Mouse (Mus musculus) liver, embryonic 15.5 days (tissue): ENCODE measurements around the gene Sbsn. TPM values are rescaled to one million over a fixed set of nuclear protein-coding genes. Genes with fewer than 3 reads are reported as not detected.
A peak's percentile ranks its signal among the peaks of the same experiment; 100 is the strongest.
"Not testable (repeated sequence)": the region's sequence is repeated elsewhere in the genome, so short reads cannot be mapped to it uniquely, and the experiment has no call there.

ENCODE experiments used
- ATAC-seq: fragments of 200-750 bp; cut with Nextera tagmentation; 2 replicates; pipeline ENCODE4 v1.8.0; 2017; ENCODE audit warnings: moderate number of reproducible peaks, mild to moderate bottlenecking, moderate library complexity; ENCODE audit not compliant: insufficient read depth
- H3K27ac ChIP-seq: fragments of 300-500 bp; sonication (generic); replicated peaks from 2 replicates; pipeline ENCODE4 v1.5.1; 2015; ENCODE audit warnings: mild to moderate bottlenecking, inconsistent platforms
- H3K27me3 ChIP-seq: fragments of 300-500 bp; sonication (generic); 2 replicates; pipeline ENCODE4 v1.6.1; 2015; ENCODE audit warnings: mild to moderate bottlenecking, inconsistent platforms
- H3K36me3 ChIP-seq: fragments of 300-500 bp; sonication (generic); replicated peaks from 2 replicates; pipeline ENCODE4 v1.6.1; 2015; ENCODE audit warnings: moderate library complexity, mild to moderate bottlenecking, inconsistent platforms
- H3K4me1 ChIP-seq: fragments of 300-500 bp; sonication (generic); replicated peaks from 2 replicates; pipeline ENCODE4 v1.6.1; 2015; ENCODE audit warnings: inconsistent platforms
- H3K4me2 ChIP-seq: fragments of 300-500 bp; sonication (generic); 2 replicates; pipeline ENCODE4 v1.6.1; 2015; ENCODE audit warnings: moderate library complexity, mild to moderate bottlenecking, inconsistent platforms
- H3K4me3 ChIP-seq: fragments of 300-500 bp; sonication (generic); replicated peaks from 2 replicates; pipeline ENCODE4 v1.5.1; 2015; ENCODE audit warnings: mild to moderate bottlenecking, inconsistent platforms
- H3K9ac ChIP-seq: fragments of 300-500 bp; sonication (generic); 2 replicates; pipeline ENCODE4 v1.6.1; 2015; ENCODE audit warnings: moderate library complexity, mild to moderate bottlenecking, inconsistent platforms
- H3K9me3 ChIP-seq: fragments of 300-500 bp; sonication (generic); replicated peaks from 2 replicates; pipeline ENCODE4 v1.6.1; 2016; ENCODE audit warnings: inconsistent platforms
- WGBS: fragments of 180-500 bp; shearing (Covaris S2); methylation state at CpG from one replicate; pipeline ENCODE4 v1.1.7; 2015; ENCODE audit warnings: mixed read lengths; ENCODE audit not compliant: insufficient replicate concordance; 5-methylcytosine and 5-hydroxymethylcytosine counted together
- polyA plus RNA-seq: library from polyadenylated mRNA; unstranded; fragments of >200 nt; fragmentation: Nextera tagmentation; extraction: Ambion mirVana; gene quantifications from 2 replicates; pipeline ENCODE4 v1.2.1, GENCODE M21; 2015

Sbsn gene
- polyA plus RNA-seq, 1 experiment from 2014 or later = 0.12 TPM

GRCm38 (mm10) chr7:30728739-30729395, 22.4 kb upstream of the Sbsn start:
- Histone ChIP-seq H3K4me2 (peak overlapping the region; percentile 94), H3K4me3 (peak overlapping the region; percentile 84), H3K9me3 (no peaks in the 10 kb centered on the region), H3K27ac (peak overlapping the region; percentile 91), H3K36me3 (peaks cover 19% of the 10 kb centered on the region; the same call in 1 of the 2 replicates), H3K4me1 (peaks cover 24% of the 10 kb centered on the region), H3K9ac (peak overlapping the region; percentile 77), H3K27me3 (no peaks in the 10 kb centered on the region)
- peak; percentile 29 for ATAC-seq
- 5% methylated on average over 26 of the region's 26 CpGs for WGBS

DNA sequence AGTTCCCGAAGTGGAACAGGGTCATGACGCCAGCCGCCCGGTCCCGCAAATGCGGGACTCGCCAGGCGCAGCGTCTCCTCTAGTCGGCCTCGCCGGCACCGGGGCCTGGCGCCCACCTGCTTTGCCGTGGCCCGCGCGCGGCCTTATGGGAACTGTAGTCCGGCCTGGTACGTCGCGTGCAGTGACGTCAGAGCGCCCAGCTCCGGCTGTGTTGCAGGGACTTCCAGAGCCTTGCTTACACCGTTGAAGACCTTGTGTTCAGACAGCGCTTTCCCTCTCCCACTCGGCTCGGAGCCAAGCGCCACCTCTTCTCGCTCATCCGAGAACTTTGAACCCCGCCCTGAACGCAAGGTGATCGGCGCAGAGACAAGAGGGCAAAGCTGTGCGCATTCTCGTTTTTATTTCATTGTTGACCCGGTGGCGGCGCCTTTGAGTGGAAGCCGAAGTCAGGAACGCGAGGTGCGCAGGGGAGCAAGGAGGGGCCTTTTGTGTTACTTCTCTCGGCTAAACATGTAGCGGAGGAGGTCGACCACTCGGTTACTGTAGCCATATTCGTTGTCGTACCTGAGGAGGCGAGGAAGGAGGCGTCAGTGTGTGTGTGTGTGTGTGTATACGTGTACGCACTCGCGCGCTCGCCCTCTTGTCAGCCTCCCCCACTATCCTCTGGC, 21.7 kb upstream of the Sbsn start, which contains the start of gene Tmem147:
Gene Tmem147, minus strand, starts transcription at position 145 of the 668 bp plus-strand sequence.
- H3K9ac ChIP-seq = peak within 1 kb of the TSS; percentile 77
- under 1% methylated on average over 60 of the region's 60 CpGs for WGBS

GRCm38 (mm10) chr7:30730064-30730722, 21.1 kb upstream of the Sbsn start:
- ATAC-seq, H3K9me3 ChIP-seq, H3K27me3 ChIP-seq: not testable (repeated sequence)
- Histone ChIP-seq H3K4me2 (peak overlapping the region; percentile 94), H3K4me3 (peak overlapping the region; percentile 84), H3K36me3 (peaks cover 24% of the 10 kb centered on the region; the same call in 1 of the 2 replicates), H3K4me1 (peaks cover 24% of the 10 kb centered on the region), H3K27ac (peak overlapping the region; percentile 91), H3K9ac (peak overlapping the region; percentile 77)
- 19% methylated on average over 19 of the region's 22 CpGs for WGBS

More for the DNA sequence above, 21.7 kb upstream of the Sbsn start, which contains the start of gene Tmem147:
- no peaks in the 10 kb centered on the region for H3K9me3 ChIP-seq
- peak within 1 kb of the TSS; percentile 94 for H3K4me2 ChIP-seq
- peak within 1 kb of the TSS; percentile 91 for H3K27ac ChIP-seq
- peaks cover 24% of the 10 kb centered on the region for H3K4me1 ChIP-seq
- ATAC-seq = peak; percentile 93
- no peaks in the 10 kb centered on the region for H3K27me3 ChIP-seq
- peak within 1 kb of the TSS; percentile 84 for H3K4me3 ChIP-seq
- H3K36me3 ChIP-seq = peaks cover 21% of the 10 kb centered on the region; the same call in 1 of the 2 replicates

DNA sequence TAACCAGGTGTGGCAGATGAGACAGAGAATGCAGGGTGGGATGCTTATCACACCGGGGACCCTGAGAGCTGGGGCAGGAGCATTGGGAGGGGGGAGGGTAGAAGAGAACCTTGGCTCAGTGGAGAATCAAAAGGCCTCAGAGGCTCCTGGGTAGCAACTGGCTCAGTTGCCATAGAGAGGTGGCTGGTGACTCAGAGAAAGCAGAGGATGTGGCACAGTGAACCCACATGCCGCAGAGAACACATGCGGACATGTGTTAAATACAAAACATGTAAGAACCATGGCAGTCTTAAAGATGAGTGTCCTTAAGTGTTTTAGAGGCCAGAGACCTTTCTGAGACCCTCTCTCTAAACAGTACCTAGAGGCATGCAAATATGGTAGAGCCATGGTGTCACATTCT, 15.1 kb upstream of the Sbsn start:
- Histone ChIP-seq H3K36me3 (peaks cover 21% of the 10 kb centered on the region; the same call in 1 of the 2 replicates), H3K27ac (no peak overlapping the region), H3K4me3 (no peak overlapping the region), H3K27me3 (no peaks in the 10 kb centered on the region), H3K4me2 (no peak overlapping the region), H3K9ac (no peak overlapping the region), H3K4me1 (no peaks in the 10 kb centered on the region), H3K9me3 (no peaks in the 10 kb centered on the region)
- whole genome bisulfite sequencing = 82% methylated on average over 3 of the region's 3 CpGs
- ATAC-seq = no peak

DNA sequence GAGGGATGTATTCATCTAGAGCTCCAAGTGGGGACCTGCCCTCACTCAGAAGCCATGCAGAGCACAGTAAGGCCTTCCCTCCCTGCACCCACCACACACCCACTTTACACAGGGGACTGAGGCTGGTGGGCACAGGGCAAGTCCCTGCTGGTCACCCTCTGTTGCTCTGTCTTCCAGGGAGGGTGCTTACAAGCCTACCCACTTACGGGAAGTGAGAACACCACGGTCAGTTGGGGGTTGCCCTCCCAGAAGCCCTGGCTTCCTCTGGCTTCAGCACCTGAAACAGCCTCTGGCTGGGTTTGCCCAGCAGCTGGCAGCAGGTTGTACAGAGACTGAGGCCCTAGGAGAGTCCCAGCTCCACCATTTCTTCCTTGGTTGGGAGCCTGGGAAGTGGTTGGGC, 8.7 kb upstream of the Sbsn start:
- not testable (repeated sequence) for H3K4me1 ChIP-seq, H3K9ac ChIP-seq, H3K27me3 ChIP-seq, H3K4me2 ChIP-seq, ATAC-seq, H3K36me3 ChIP-seq, H3K27ac ChIP-seq, H3K4me3 ChIP-seq, H3K9me3 ChIP-seq
- WGBS = 59% methylated on average over 2 of the region's 2 CpGs

DNA sequence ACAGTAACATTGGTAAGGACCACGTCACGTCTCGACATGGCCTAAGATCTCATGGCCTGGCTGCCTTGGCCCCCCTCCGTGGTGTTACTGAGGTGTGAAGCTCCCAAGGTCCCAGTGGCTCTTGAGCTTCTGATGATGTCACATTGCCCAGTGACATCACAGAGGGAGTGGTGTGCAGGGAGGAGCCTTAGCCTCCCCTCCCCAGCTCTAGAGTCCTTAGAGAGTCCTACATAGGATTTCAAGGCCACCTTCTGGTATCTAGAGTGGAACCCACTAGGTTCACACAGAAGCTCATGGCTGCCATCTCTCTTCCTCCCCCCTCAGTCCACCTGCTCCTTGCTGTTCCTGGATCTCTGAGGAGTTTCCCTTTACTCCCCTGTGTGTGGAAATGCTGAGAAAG, 7.7 kb upstream of the Sbsn start, which contains the start of gene Gapdhs:
Gene Gapdhs, minus strand, starts transcription at position 65 of the 400 bp plus-strand sequence.
- H3K4me1 ChIP-seq, H3K36me3 ChIP-seq, ATAC-seq, H3K27ac ChIP-seq, H3K4me2 ChIP-seq, H3K27me3 ChIP-seq, H3K9ac ChIP-seq, H3K4me3 ChIP-seq, H3K9me3 ChIP-seq: not testable (repeated sequence)
- 58% methylated on average over 4 of the region's 4 CpGs for WGBS

DNA sequence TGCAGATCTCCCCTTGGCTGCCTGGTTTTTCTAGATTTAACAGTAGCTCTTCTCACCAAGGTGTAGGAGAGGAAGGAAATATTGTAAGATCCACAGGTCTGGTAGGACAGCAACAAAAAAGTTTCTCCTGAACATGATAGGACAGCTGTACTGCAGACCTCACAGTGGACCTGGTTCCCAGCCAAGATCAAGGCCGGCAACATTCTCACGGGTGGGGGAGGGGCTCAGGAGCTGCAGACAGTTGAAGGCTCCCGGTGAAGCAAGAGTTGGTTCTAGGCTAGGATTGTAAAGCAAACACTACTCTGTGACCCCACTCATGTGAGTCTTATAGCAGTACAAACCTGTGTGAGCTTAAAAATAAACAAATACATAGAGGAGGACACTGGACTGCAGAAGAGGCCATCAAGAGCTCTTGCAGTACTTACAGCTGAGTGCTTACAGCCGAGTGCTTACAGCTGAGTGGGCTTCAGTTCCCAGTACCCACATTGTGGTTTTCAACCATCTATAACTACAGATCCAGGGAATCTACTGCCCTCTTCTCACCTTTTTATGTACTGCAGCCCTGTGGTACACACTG, 7.2 kb upstream of the Sbsn start:
- ATAC-seq = peak; percentile 43; the same call in 1 of the 2 replicates

DNA sequence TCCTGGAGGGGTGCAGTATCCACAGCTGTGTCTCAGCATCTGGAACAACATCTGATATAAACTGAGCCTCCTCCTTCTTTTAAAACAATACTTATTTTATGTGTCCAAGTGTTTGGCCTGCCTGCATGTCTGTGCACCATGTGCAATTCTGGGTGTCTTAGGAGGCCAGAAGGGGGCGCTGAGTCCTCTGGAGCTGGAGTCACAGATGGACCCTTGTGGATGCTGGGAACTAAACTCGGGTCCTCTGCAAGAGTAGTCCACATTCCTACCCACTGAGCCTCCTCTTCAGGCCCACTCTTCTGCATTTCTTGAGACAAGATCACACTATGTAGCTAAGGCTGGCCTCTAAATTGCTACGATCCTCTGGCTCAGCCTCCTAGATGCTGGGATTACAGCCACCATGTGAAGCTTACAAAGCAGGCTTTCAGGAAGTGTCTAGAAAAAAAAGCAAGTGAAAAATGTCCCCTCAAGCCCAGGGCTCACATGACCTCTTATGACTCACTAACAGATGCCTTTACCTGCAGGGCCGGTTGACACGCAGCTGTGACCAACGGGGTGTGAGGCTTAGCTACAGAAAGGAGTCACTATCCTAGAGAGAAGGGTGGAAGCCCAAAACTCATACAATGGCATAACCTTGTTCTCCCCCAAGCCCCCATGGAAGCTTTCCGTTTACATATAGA, 3.6 kb upstream of the Sbsn start:
- H3K9me3 ChIP-seq = no peaks in the 10 kb centered on the region
- H3K4me2 ChIP-seq = no peak overlapping the region
- no peaks in the 10 kb centered on the region for H3K27me3 ChIP-seq
- H3K9ac ChIP-seq = no peak overlapping the region
- peaks cover 3% of the 10 kb centered on the region; the same call in 1 of the 2 replicates for H3K4me1 ChIP-seq
- no peak overlapping the region for H3K27ac ChIP-seq
- 67% methylated on average over 7 of the region's 7 CpGs for WGBS
- H3K4me3 ChIP-seq = no peak overlapping the region
- no peaks in the 10 kb centered on the region for H3K36me3 ChIP-seq
- ATAC-seq = no peak

More for the DNA sequence above, 7.2 kb upstream of the Sbsn start:
- no peak overlapping the region for H3K9ac ChIP-seq
- H3K36me3 ChIP-seq = no peaks in the 10 kb centered on the region
- no peak overlapping the region for H3K4me2 ChIP-seq
- peaks cover 3% of the 10 kb centered on the region; the same call in 1 of the 2 replicates for H3K4me1 ChIP-seq
- H3K9me3 ChIP-seq = no peaks in the 10 kb centered on the region
- H3K4me3 ChIP-seq = no peak overlapping the region
- no peaks in the 10 kb centered on the region for H3K27me3 ChIP-seq
- 26% methylated on average over 4 of the region's 4 CpGs for WGBS
- H3K27ac ChIP-seq = no peak overlapping the region

- no peak overlapping the region for H3K27ac ChIP-seq
- no peaks in the 10 kb centered on the region for H3K27me3 ChIP-seq
- ATAC-seq = no peak
- no peak overlapping the region for H3K4me3 ChIP-seq
- H3K36me3 ChIP-seq = no peaks in the 10 kb centered on the region
- no peak overlapping the region for H3K4me2 ChIP-seq
- H3K4me1 ChIP-seq = no peaks in the 10 kb centered on the region
- no peaks in the 10 kb centered on the region; the same call in 1 of the 2 replicates for H3K9me3 ChIP-seq
- WGBS = 63% methylated on average over 13 of the region's 13 CpGs
- no peak overlapping the region for H3K9ac ChIP-seq
These were observed 1.3 kb upstream of the Sbsn start for GRCm38 (mm10) chr7:30749824-30750606.

DNA sequence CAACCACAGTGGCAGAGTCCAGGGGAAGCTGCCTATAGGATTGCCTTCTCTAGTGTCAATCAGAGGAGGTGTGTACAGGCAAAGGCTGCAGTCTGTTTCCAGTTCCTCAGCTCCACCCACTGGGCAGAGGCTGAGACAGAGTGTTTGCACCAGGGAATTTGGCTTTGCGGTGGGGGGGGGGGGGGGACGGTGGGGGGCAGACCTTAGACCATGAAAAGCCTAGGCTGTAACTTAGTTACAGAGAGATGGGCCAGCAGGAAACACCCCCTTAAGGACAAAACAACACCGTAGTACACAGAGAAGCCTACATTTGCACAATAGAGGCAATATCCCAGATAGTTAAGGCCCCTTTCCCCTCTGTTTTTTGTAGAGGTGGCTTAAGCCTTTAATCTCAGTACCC, 5.7 kb downstream of the Sbsn start:
- WGBS = 57% methylated on average over 3 of the region's 3 CpGs
- H3K4me3 ChIP-seq = no peak overlapping the region
- peaks cover 12% of the 10 kb centered on the region for H3K4me1 ChIP-seq
- ATAC-seq = no peak
- no peaks in the 10 kb centered on the region; the same call in 1 of the 2 replicates for H3K9me3 ChIP-seq
- no peaks in the 10 kb centered on the region for H3K27me3 ChIP-seq
- no peak overlapping the region for H3K9ac ChIP-seq
- H3K27ac ChIP-seq = no peak overlapping the region
- H3K36me3 ChIP-seq = no peaks in the 10 kb centered on the region
- H3K4me2 ChIP-seq = no peak overlapping the region
